Comparison of ENCODE assay signal across 13 mouse cellular contexts in genomic region chr1:152085561-152085960, GRCm38 (mm10). TPM values are rescaled to one million over a fixed set of nuclear protein-coding genes. Genes with fewer than 3 reads are reported as not detected.
DNase-seq lines count a peak whose midpoint lies in the region; ATAC-seq and TF ChIP-seq lines count a peak whose summit lies in the region.
"Had no signal": no experiment of that assay in that cellular context is flagged by ENCODE, and none has a peak within 500 bp of the region (broad histone marks: within the 10 kb centered on the region; RNA-seq: fewer than 3 reads in every experiment).

No protein-coding gene starts in this region.

- 77% methylated on average over 5 of the region's 5 CpGs for WGBS in hindbrain, embryonic 12.5 days
- 79% methylated on average over 5 of the region's 5 CpGs for WGBS in hindbrain, embryonic 11.5 days
- WGBS in hindbrain, embryonic 16.5 days: 56% methylated on average over 5 of the region's 5 CpGs

- H3K4me2 ChIP-seq in hindbrain, embryonic 12.5 days (replicated peaks): peak overlapping the region; percentile 24
- H3K4me2 ChIP-seq in hindbrain, embryonic 11.5 days (replicated peaks; ENCODE audit: low read depth, low read length): no peak overlapping the region
- H3K4me2 ChIP-seq in hindbrain, embryonic 16.5 days (ENCODE audit: low read length): 0 out of 2 replicates have a peak overlapping the region, but pooled peaks have one; percentile 22

- TF ChIP-seq CTCF in ES-Bruce4 (IDR thresholded peaks at IDR 0.05; ENCODE audit: low read depth, low read length): no peak

- H3K4me1 ChIP-seq in hindbrain, embryonic 12.5 days: peaks cover 71% of the 10 kb centered on the region
- H3K4me1 ChIP-seq in hindbrain, embryonic 11.5 days (replicated peaks; ENCODE audit: control insufficient read depth, insufficient read depth, low read length): peaks cover 16% of the 10 kb centered on the region
- peaks cover 2% of the 10 kb centered on the region for H3K4me1 ChIP-seq in ES-Bruce4 (ENCODE audit: control insufficient read depth, insufficient read depth, low read length)
- H3K4me1 ChIP-seq in hindbrain, embryonic 16.5 days (ENCODE audit: control insufficient read depth, insufficient read depth, low read depth, low read length): peaks cover 42% of the 10 kb centered on the region

- no peak for TF ChIP-seq EP300 in ES-Bruce4 (IDR thresholded peaks at IDR 0.05; ENCODE audit: insufficient read depth, low read depth, low read length)

- TF ChIP-seq POLR2A in ES-Bruce4 (IDR thresholded peaks at IDR 0.05; ENCODE audit: insufficient read depth, low read length): no peak

- no peaks in the 10 kb centered on the region for H3K9me3 ChIP-seq in hindbrain, embryonic 12.5 days (replicated peaks)
- H3K9me3 ChIP-seq in hindbrain, embryonic 11.5 days (ENCODE audit: control insufficient read depth, low read length): no peaks in the 10 kb centered on the region
- H3K9me3 ChIP-seq in ES-Bruce4 (replicated peaks; ENCODE audit: control insufficient read depth, insufficient read depth, low read length, poor library complexity, severe bottlenecking): no peaks in the 10 kb centered on the region
- H3K9me3 ChIP-seq in hindbrain, embryonic 16.5 days (ENCODE audit: control insufficient read depth, low read length): no peaks in the 10 kb centered on the region
- H3K9me3 ChIP-seq: forebrain, embryonic 12.5 days; lung, embryonic 15.5 days; neural tube, embryonic 12.5 days had no signal

- H3K4me3 ChIP-seq in hindbrain, embryonic 12.5 days: no peak overlapping the region
- H3K4me3 ChIP-seq in hindbrain, embryonic 11.5 days (ENCODE audit: low read depth, low read length): no peak overlapping the region
- H3K4me3 ChIP-seq in ES-Bruce4 (ENCODE audit: low read depth, low read length): no peak overlapping the region
- H3K4me3 ChIP-seq in hindbrain, embryonic 16.5 days (ENCODE audit: low read length): no peak overlapping the region
- H3K4me3 ChIP-seq: forebrain, embryonic 12.5 days; neural tube, embryonic 12.5 days had no signal

- H3K9ac ChIP-seq in hindbrain, embryonic 12.5 days: no peak overlapping the region
- H3K9ac ChIP-seq in hindbrain, embryonic 11.5 days (ENCODE audit: low read depth, low read length): no peak overlapping the region
- peak overlapping the region; percentile 71; the same call in 1 of the 2 replicates for H3K9ac ChIP-seq in ES-Bruce4 (ENCODE audit: low read depth, poor library complexity, severe bottlenecking)
- H3K9ac ChIP-seq in hindbrain, embryonic 16.5 days (ENCODE audit: low read depth, low read length): no peak overlapping the region
- H3K9ac ChIP-seq: forebrain, embryonic 12.5 days; lung, embryonic 15.5 days; neural tube, embryonic 12.5 days had no signal

- ATAC-seq in hindbrain, embryonic 12.5 days (ENCODE audit: low FRiP score): no peak
- no peak for ATAC-seq in hindbrain, embryonic 11.5 days (ENCODE audit: low FRiP score)
- ATAC-seq in hindbrain, embryonic 16.5 days: no peak

- H3K27me3 ChIP-seq in hindbrain, embryonic 12.5 days: no peaks in the 10 kb centered on the region
- no peaks in the 10 kb centered on the region for H3K27me3 ChIP-seq in hindbrain, embryonic 11.5 days (ENCODE audit: control insufficient read depth, insufficient read depth, low read length)
- no peaks in the 10 kb centered on the region for H3K27me3 ChIP-seq in ES-Bruce4 (ENCODE audit: control insufficient read depth, insufficient read depth, low read length, poor library complexity, severe bottlenecking)
- H3K27me3 ChIP-seq in hindbrain, embryonic 16.5 days (replicated peaks; ENCODE audit: control insufficient read depth, insufficient read depth, low read length): no peaks in the 10 kb centered on the region
- H3K27me3 ChIP-seq: forebrain, embryonic 12.5 days; lung, embryonic 15.5 days; neural tube, embryonic 12.5 days had no signal

- peak; percentile 36 to 40 for DNase-seq in cerebellum, postnatal 10 days
- DNase-seq in cerebellum, postnatal 14 days: no peak
- DNase-seq in hindbrain, embryonic 11.5 days (ENCODE audit: low spot score): no peak
- DNase-seq in right cerebral cortex, postnatal 10 days (ENCODE audit: low spot score in 2 of 2): no peak
- no peak for DNase-seq in urinary bladder, postnatal 10 days (ENCODE audit: low spot score)
- DNase-seq: layer of hippocampus, postnatal 36 days; liver had no signal

- no peak overlapping the region for H3K27ac ChIP-seq in hindbrain, embryonic 12.5 days
- H3K27ac ChIP-seq in hindbrain, embryonic 11.5 days (ENCODE audit: low read depth, low read length): no peak overlapping the region
- H3K27ac ChIP-seq in ES-Bruce4 (ENCODE audit: insufficient read depth, low read length): no peak overlapping the region
- H3K27ac ChIP-seq in hindbrain, embryonic 16.5 days (ENCODE audit: low read depth, low read length): no peak overlapping the region
- H3K27ac ChIP-seq: forebrain, embryonic 12.5 days; neural tube, embryonic 12.5 days had no signal

- no peaks in the 10 kb centered on the region for H3K36me3 ChIP-seq in hindbrain, embryonic 12.5 days
- no peaks in the 10 kb centered on the region for H3K36me3 ChIP-seq in hindbrain, embryonic 11.5 days (ENCODE audit: control insufficient read depth, insufficient read depth, low read length)
- H3K36me3 ChIP-seq in ES-Bruce4 (ENCODE audit: control insufficient read depth, insufficient read depth, low read length, poor library complexity, severe bottlenecking): no peaks in the 10 kb centered on the region
- H3K36me3 ChIP-seq in hindbrain, embryonic 16.5 days (ENCODE audit: control insufficient read depth, insufficient read depth, low read length): no peaks in the 10 kb centered on the region
- H3K36me3 ChIP-seq: forebrain, embryonic 12.5 days; lung, embryonic 15.5 days; neural tube, embryonic 12.5 days had no signal

RNA-seq across cellular contexts. Expression of gene 1700025G04Rik, which starts 4.4 kb away (rescaled TPM):
- polyA plus RNA-seq in hindbrain, embryonic 12.5 days (2016; fragmentation: Nextera tagmentation; extraction: Ambion mirVana): 51.0 and 58.8 TPM in 2 replicates
- polyA plus RNA-seq in hindbrain, embryonic 11.5 days (2014; fragmentation: Nextera tagmentation; extraction: Ambion mirVana): 46.1 and 52.7 TPM in 2 replicates
- polyA plus RNA-seq in ES-Bruce4 (2011; ENCODE audit: insufficient read depth, insufficient read length, low read depth, missing spikeins): 12.4 and 14.3 TPM in 2 replicates
- 24.9 TPM in 2 replicates for polyA plus RNA-seq in hindbrain, embryonic 16.5 days (2015; fragmentation: Nextera tagmentation; extraction: Ambion mirVana)

Comparison
In these comparisons a context has a peak if more than half of its experiments do, and no peak if none do; other contexts are left out.
1. DNase-seq: peak in cerebellum, postnatal 10 days (2 of 2); none in cerebellum, postnatal 14 days (0 of 2), hindbrain, embryonic 11.5 days (single experiment), right cerebral cortex, postnatal 10 days (0 of 2) and urinary bladder, postnatal 10 days (single experiment).